Mouse (Mus musculus) T-cell, adult 2 months (primary cell): ENCODE data around the gene Alox5ap.

Source experiments
- DNase-seq: peaks from one replicate; pipeline ENCODE4 v3.0.0; 2022; ENCODE audit warnings: low spot score

The Alox5ap gene

GRCm38 (mm10) chr5:149316926-149317325 lies 52.4 kb downstream of the Alox5ap start:
- DNase-seq, result no peak

GRCm38 (mm10) chr5:149319874-149320323 lies 55.3 kb downstream of the Alox5ap start:
- no peak for DNase-seq

- peak; percentile 71 for DNase-seq
Observed at GRCm38 (mm10) chr5:149320534-149321482, 56.2 kb downstream of the Alox5ap start.

DNA sequence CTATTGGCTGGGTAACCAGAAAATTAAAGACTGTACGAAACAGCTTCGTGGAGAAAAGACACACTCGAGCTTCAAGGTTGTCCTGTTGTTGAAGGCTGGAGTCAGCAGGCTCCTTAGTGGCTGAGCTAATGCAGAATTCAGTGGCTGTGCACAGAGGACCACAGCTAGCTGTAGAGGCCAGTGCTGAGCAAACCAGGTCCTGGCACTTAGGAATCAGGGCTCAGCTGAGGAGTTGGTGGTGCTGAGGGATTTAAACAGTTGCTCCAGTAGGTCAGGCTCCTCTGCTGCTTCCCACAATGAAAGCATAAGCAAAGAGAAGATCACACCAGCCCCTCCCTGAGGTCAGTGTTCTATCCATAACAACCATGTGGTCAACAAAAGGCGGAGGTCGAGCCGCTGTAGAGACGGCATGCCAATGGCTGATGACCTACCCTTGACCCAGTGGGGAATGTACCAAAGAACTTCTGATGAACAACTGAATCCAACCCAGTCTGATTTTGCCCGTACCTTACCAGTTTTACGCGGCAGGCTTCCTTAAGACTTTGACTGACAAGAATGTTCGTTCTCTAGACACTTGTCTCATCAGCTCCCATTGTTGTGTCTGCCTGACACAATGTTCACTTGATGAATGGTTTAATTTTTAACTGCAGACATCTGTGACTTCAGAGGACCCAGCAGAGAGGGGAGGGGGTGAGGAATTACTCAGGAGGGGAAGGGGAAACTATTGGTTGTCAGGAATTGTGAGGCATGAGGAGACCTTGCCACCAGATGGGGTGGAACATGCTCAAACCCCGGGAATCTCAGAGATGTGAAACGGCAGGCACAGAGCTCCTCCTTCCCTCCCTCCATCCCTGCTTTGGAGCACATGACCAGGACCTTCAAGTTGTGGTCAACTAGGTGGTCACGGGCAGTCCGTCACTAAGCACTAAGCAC lies 57.6 kb downstream of the Alox5ap start:
- DNase-seq, result no peak

DNA sequence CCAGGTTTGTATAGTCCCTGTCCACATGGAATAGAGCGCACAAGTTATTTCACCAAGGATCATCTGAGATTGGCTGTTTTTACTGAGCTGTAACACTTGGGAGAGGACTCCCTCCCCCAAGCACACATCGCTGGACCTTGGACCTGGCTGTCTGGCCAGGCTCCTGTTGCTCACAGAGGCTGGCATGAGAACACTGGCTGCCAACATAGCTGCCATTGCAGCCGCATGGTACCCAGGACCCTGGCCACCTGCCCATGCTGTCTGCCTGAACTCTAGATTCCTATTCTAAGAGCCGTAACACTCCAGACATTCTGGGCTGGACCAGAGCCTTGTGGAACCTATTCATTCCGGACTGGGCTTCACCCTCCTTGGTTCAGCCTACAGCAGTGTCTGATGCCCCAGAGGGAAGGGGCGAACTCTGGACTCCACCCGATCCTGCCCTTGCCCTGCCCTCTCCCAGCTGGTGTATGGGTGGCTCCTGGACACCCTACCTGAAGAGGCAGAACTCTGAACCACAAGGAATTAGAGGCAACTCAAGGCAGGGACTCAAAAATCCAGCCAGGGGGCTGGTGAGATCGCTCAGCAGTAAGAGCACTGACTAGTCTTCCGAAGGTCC lies 58.5 kb downstream of the Alox5ap start:
- no peak for DNase-seq

GRCm38 (mm10) chr5:149324739-149325138 lies 60.2 kb downstream of the Alox5ap start:
- DNase-seq, result peak; percentile 48

DNA sequence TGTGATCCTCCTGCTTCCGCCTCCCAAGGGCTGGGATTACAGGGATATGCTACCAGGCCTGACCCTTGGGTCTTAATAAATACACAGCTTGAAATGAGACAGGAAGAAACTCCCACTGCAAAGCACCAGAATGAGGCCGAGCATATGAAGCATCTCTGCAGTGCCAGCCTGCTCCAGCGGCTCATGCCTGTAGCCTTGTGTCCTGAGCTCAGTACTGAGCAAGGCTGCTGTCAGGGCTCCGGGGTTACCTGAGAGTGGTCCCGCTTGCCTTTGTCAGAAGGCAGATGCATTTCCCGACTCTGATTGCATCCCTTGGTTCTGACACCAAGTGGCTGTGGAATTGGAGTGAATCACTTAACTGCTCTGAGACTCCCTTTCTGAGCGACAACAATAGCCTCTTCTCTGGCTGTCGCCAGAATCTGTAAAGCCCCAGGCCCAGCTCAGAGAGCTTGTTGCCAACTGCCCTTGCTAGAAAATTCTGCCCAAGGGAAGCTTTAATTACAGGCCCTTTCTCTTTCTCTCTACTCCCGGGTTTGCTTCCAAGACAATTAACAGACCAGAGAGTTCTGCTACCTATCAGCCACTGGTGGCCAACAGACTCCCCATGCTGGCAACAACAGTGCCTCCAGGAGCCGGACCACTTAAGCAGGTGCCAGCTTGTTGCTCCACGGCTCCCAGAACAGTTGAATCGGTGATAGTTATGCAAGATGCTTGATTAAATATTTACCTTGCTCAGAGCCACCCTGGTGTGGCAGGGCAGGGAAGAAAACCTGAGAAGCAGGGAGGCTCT lies 64.7 kb downstream of the Alox5ap start:
- no peak for DNase-seq

- no peak for DNase-seq
Observed at GRCm38 (mm10) chr5:149330601-149331000, 66.0 kb downstream of the Alox5ap start.

- no peak for DNase-seq
Observed at GRCm38 (mm10) chr5:149331407-149332143, 67.0 kb downstream of the Alox5ap start.

- no peak for DNase-seq
Observed at GRCm38 (mm10) chr5:149332787-149333186, 68.2 kb downstream of the Alox5ap start.

GRCm38 (mm10) chr5:149333941-149334698 lies 69.6 kb downstream of the Alox5ap start:
- peak; percentile 65 for DNase-seq

GRCm38 (mm10) chr5:149335009-149335408 lies 70.4 kb downstream of the Alox5ap start:
- no peak for DNase-seq

DNA sequence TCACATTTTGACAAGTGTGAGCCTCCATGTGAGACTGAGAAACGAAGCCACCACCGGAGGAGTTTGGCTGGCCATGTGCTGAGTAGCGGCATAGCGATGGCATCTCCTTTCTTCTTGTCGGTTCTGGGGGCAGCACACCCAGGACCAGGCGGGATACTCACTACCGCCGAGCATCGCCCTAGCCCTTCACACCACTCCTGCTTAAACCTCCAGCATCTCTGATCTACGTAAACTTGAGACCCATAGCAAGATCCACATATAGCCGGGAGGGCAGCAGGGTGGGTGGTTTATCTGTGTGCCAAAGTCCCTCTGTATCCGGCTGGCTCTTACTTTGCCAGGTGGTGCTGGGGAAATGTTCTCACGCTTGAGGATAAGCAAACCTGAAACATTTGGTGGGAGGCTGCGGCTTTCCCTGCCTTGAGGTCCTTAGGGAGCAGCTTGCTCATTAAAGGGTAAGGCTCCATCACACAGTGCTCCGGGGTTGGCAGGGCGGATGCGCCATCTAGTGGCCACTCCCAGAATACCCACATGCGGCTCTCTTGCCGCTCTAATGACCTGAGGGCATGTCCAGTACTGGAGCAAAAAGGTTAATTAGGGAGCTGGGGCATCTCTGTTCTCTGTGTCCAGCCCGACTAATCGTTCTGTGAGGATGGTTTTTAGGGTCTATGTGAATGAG lies 71.1 kb downstream of the Alox5ap start:
- peak; percentile 57 for DNase-seq

GRCm38 (mm10) chr5:149337148-149337547 lies 72.6 kb downstream of the Alox5ap start:
- DNase-seq, result no peak
